Mouse (Mus musculus) limb, embryonic 10.5 days (tissue): ENCODE data around the gene Iqck. TPM values are rescaled to one million over a fixed set of nuclear protein-coding genes. Genes with fewer than 3 reads are reported as not detected.

Source experiments
- DNase-seq: peaks from one replicate; pipeline ENCODE4 v3.0.0-alpha.2; 2017; ENCODE audit warnings: low spot score
- H3K27ac ChIP-seq: fragments of 300-500 bp; sonication (generic); 2 replicates; pipeline ENCODE4 v1.5.1; 2016; ENCODE audit warnings: mild to moderate bottlenecking
- H3K27me3 ChIP-seq: fragments of 300-500 bp; sonication (generic); 2 replicates; pipeline ENCODE4 v1.6.1; 2016; ENCODE audit warnings: low read depth, mild to moderate bottlenecking; ENCODE audit not compliant: poor library complexity, severe bottlenecking
- H3K36me3 ChIP-seq: fragments of 300-500 bp; sonication (generic); 2 replicates; pipeline ENCODE4 v1.6.1; 2016; ENCODE audit warnings: mild to moderate bottlenecking, moderate library complexity
- H3K4me1 ChIP-seq: fragments of 300-500 bp; sonication (generic); 2 replicates; pipeline ENCODE4 v1.6.1; 2016
- H3K4me3 ChIP-seq: fragments of 300-500 bp; sonication (generic); 2 replicates; pipeline ENCODE4 v1.5.1; 2016; ENCODE audit warnings: mild to moderate bottlenecking, moderate library complexity
- H3K9me3 ChIP-seq: fragments of 300-500 bp; sonication (generic); replicated peaks from 2 replicates; pipeline ENCODE4 v1.6.1; 2016; ENCODE audit warnings: mild to moderate bottlenecking
- WGBS: fragments of 180-500 bp; shearing (Covaris S2); methylation state at CpG from one replicate; pipeline ENCODE4 v1.1.7; 2016; 5-methylcytosine and 5-hydroxymethylcytosine counted together
- polyA plus RNA-seq: library from polyadenylated mRNA; unstranded; fragments of >200 nt; fragmentation: Nextera tagmentation; extraction: Ambion mirVana; gene quantifications from 2 replicates; pipeline ENCODE4 v1.2.1, GENCODE M21; 2016

Gene Iqck
- polyA plus RNA-seq, 1 experiment from 2014 or later: 1.8 TPM

DNA sequence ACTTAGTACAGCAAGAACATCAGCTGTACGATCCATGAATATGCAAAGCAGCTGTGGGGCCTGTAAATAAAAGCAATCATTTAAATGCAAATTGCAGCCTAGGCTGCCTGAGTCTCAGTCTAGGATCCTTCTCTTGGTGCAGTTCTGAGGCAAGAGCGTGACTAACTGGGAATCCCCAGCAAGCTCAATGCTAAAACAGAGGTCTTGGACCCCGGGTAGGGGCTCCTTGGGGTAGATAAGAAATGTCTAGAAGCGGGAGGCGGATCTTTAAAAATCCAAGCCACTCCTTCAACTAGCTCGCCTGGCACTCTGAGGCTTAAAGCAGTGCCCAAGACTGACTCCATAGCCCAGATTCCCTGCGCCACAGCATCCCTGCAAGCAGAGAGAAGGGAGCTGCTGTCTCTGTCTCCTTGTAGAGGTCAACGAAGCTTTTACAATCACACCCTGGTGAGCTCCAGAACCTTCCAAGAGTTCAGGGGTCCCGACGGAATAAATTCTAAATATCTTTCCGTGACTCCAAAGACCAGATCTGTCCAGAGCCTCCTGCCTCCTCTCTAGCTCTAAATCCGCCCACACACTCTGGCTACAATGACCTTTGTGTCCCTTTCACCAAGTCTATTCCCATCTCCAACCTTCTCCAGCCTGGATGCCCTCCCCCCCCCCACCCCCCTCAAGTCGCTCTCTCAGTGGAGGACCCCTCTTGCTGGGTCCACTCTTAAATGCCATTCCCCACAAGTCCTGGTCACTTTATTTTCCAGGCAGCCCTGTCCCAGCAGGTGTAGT is 137.3 kb downstream of the Iqck start:
- H3K27ac ChIP-seq: no peak overlapping the region
- 41% methylated on average over 13 of the region's 13 CpGs for WGBS
- H3K9me3 ChIP-seq: no peaks in the 10 kb centered on the region
- H3K4me1 ChIP-seq: peaks cover 43% of the 10 kb centered on the region
- DNase-seq: no peak
- peak overlapping the region; percentile 69 for H3K4me3 ChIP-seq
- no peaks in the 10 kb centered on the region for H3K36me3 ChIP-seq
- H3K27me3 ChIP-seq: peaks cover 5% of the 10 kb centered on the region; the same call in 1 of the 2 replicates

DNA sequence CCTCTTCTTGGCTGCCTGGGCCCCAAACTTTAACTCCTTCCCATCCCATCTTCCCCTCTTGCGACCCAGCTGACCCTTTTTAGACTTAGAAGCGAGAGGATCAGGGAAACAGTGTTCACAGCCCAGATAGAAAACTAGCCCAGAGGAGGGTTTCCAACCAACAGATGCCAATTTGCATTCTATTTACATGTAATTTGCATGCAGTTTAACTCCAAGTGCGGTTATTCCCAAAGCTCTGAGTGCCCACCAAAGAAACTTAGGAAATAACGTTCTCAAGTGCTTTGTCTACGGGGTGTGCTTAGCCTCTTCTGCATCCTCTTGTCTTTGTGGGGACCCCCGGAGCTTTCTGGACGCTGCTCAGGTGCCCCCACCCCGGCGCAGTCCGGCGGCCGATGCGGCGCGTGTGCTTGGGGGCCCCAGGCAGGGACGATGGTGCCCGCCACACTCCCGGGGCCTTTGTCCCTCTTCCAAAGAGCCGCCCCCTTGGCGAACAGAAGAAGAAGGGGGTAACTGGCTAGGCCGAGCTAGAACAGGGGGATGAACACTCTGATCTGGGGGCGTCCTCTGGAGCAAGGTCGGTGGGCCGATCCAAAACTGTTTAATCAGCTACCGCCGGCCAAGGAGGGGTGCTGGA is 138.2 kb downstream of the Iqck start:
- under 1% methylated on average over 26 of the region's 26 CpGs for WGBS
- peaks cover 40% of the 10 kb centered on the region for H3K4me1 ChIP-seq
- peak overlapping the region; percentile 86 for H3K27ac ChIP-seq
- H3K36me3 ChIP-seq: no peaks in the 10 kb centered on the region
- H3K9me3 ChIP-seq: no peaks in the 10 kb centered on the region
- H3K4me3 ChIP-seq: peak overlapping the region; percentile 69
- H3K27me3 ChIP-seq: peaks cover 5% of the 10 kb centered on the region; the same call in 1 of the 2 replicates
- peak; percentile 59 for DNase-seq

DNA sequence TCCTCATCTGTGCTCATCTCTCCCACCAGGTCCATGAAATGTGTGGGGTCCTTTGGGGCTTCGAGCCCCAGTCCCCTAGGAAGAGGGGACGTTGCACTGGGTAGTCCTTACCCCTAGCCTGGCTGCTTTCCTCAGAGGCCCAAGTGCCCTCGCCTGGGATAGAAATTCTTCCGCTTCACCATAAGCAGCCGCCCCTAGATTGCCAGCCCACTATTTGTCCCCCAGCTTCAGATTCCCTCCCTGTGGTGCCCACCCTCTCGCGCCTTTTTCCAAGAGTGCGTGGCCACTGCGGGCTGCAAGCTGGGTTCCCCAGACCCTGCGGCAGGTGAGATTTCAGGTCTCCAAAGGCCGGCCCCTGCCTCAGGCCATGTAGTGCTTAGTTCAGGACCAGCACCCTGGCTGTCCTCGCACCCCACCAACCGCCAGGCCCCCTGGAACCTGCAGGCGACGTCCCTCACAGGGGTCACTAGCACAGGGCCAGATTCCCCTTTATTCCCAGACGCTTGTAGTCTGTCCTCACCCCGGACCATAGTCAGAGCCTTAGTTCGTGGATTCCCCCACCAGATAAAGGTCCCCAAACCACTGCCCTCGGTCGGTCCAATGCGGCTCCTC is 138.8 kb downstream of the Iqck start:
- peaks cover 40% of the 10 kb centered on the region for H3K4me1 ChIP-seq
- no peaks in the 10 kb centered on the region for H3K9me3 ChIP-seq
- peaks cover 5% of the 10 kb centered on the region; the same call in 1 of the 2 replicates for H3K27me3 ChIP-seq
- H3K4me3 ChIP-seq: peak overlapping the region; percentile 69
- under 1% methylated on average over 21 of the region's 21 CpGs for WGBS
- no peaks in the 10 kb centered on the region for H3K36me3 ChIP-seq
- peak; percentile 68 for DNase-seq
- peak overlapping the region; percentile 86 for H3K27ac ChIP-seq

DNA sequence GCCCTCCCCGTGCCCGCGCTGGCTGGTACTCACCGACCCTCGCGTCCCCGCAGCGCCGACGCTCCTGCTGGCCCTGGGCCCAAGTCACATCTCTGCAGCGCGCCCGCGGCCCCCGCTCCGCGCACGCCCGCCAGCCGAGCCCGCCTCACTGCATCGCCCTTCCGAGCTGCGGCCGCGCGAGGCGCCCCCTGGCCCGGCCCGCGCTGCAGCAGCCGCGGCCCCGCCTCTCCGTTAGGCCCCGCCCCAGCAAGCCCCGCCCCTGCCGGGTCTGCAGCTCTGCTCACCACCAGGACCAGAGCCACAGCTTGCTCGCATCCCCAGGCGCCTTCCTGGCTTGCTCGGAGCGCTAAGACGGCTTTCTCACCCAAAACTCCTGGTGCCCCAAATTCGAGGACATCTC is 139.5 kb downstream of the Iqck start, which contains the start of gene Gprc5b:
Gene Gprc5b, minus strand, starts transcription at position 205 of the 400 bp plus-strand sequence.
- H3K4me1 ChIP-seq: peaks cover 40% of the 10 kb centered on the region
- peaks cover 5% of the 10 kb centered on the region; the same call in 1 of the 2 replicates for H3K27me3 ChIP-seq
- H3K9me3 ChIP-seq: no peaks in the 10 kb centered on the region
- H3K27ac ChIP-seq: peak within 1 kb of the TSS; percentile 86
- H3K36me3 ChIP-seq: no peaks in the 10 kb centered on the region
- H3K4me3 ChIP-seq: peak within 1 kb of the TSS; percentile 69
- under 1% methylated on average over 44 of the region's 44 CpGs for WGBS
- DNase-seq: peak; percentile 91

DNA sequence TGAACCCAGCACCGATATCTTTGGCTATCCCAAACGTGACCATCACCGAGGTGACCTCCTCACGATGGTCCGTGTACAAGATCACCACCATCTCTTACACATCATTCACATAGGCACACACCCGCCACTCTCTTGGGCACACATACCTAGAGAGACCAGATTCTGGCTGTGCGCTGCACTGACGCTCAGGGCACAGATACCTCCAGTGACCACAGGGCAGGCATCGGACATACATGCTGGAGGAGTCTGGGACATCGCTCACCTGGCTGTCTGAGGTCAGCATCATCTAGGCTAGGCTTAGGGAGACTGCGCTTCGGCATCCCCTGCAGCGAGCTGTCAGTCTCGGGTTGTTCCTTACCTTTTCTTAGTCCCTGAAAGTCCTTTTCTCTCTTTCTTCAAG is 140.1 kb downstream of the Iqck start:
- H3K27ac ChIP-seq: no peak overlapping the region
- H3K4me1 ChIP-seq: peaks cover 40% of the 10 kb centered on the region
- peak; percentile 43 for DNase-seq
- no peaks in the 10 kb centered on the region for H3K9me3 ChIP-seq
- H3K27me3 ChIP-seq: peaks cover 5% of the 10 kb centered on the region; the same call in 1 of the 2 replicates
- peak overlapping the region; percentile 69 for H3K4me3 ChIP-seq
- H3K36me3 ChIP-seq: no peaks in the 10 kb centered on the region
- whole genome bisulfite sequencing: 12% methylated on average over 14 of the region's 14 CpGs

DNA sequence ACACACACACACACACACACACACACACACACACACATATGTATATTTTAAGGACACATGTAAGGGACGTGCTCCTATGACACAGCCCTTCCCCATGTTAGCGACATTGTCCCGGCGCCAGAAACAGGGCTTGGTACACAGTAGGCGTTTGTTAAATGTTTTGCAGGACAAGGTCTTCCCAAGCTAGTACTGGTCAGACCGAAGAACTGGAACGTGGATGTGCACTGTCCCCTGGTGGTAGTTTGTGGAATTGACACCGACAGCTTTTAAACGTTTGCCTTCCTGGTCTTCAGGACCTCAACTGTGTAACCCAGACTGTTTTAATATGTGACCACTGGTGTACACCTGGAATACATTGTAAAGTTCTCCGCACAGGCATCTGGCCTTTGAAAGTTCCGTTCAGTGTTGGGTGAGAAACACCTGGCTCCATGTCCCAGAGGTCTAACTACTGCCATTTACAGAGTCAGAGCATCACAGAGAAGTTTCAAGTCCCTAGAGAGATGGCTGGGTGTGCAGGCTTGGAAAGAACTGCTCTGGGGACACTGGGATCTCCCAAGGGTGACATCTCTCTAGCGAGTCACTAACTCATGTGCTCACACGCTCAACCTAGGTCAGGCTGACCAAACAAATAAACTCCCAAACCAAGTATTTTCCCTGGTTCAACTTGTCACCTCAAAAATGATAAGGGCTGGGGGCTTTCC is 140.7 kb downstream of the Iqck start:
- Histone ChIP-seq H3K36me3 (no peaks in the 10 kb centered on the region), H3K9me3 (no peaks in the 10 kb centered on the region), H3K27me3 (peaks cover 5% of the 10 kb centered on the region; the same call in 1 of the 2 replicates), H3K4me1 (peaks cover 40% of the 10 kb centered on the region), H3K27ac (no peak overlapping the region), H3K4me3 (no peak overlapping the region)
- peak; percentile 84 for DNase-seq
- 10% methylated on average over 13 of the region's 13 CpGs for WGBS

DNA sequence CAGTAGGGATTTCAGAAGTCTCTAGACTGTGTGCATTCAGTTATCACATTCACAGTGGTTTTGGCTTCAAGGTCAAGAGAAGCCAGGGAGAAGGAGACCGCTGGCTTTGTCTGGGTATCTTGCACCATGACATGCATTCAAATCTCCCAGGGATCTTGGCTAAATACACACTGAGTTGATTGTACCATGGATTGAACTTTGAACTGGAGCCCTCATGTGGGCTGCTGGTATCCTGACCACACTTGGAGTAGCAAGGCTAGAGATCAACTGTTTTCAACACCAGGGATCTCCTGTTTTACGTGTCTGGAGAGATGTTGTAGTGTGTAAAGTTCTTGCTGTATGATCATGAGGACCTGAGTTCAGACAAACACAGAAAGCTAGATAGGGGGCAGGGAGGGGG is 144.3 kb downstream of the Iqck start:
- H3K4me3 ChIP-seq: no peak overlapping the region
- WGBS: 87% methylated on average over 2 of the region's 2 CpGs
- no peaks in the 10 kb centered on the region for H3K9me3 ChIP-seq
- no peaks in the 10 kb centered on the region for H3K27me3 ChIP-seq
- H3K36me3 ChIP-seq: no peaks in the 10 kb centered on the region
- H3K4me1 ChIP-seq: peaks cover 9% of the 10 kb centered on the region
- DNase-seq: no peak
- no peak overlapping the region for H3K27ac ChIP-seq

DNA sequence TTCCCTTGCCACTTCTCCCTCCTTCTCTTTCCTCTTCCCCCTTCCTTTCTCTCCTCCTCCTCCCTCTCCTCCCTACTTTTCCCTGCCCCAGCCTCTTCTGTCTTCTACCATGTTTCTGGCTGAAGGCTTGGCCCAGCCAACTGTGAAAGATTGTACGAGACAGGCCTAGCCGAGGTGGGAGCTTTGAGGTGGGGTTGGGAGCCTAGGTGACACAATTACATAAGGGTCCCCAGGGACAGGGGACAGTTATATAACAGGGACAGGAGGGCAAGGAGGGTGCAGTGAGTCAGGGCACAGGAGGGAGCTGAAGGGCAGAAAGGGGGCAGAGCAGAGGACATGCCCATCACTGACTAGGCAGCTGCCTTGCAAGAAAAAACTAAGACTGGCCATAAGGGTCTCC is 146.4 kb downstream of the Iqck start:
- Histone ChIP-seq H3K27me3 (no peaks in the 10 kb centered on the region), H3K27ac (no peak overlapping the region), H3K9me3 (no peaks in the 10 kb centered on the region), H3K36me3 (no peaks in the 10 kb centered on the region), H3K4me1 (no peaks in the 10 kb centered on the region), H3K4me3 (no peak overlapping the region)
- WGBS: 78% methylated on average over 2 of the region's 2 CpGs
- no peak for DNase-seq

DNA sequence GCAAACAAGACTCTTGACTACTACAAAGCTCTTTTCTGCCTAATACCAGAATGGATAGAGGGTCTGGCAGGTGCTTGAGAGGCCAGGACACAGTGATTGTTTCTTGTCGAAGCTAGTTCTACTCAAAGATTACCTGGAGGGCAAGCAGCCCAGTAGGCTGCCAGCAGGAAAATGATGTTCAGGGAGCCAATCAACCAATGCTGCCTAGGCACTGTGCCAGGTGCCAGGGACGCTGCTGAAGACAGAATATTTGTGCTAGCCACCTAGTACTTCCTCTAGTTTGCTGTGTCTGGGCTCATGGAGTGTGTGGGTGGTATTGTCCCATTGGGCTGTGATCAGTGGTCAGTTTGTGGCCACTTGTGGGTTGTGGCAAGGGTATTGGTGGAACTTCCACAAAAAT is 146.9 kb downstream of the Iqck start:
- H3K9me3 ChIP-seq: no peaks in the 10 kb centered on the region
- H3K36me3 ChIP-seq: no peaks in the 10 kb centered on the region
- 71% methylated on average over 2 of the region's 2 CpGs for whole genome bisulfite sequencing
- no peaks in the 10 kb centered on the region for H3K27me3 ChIP-seq
- no peak for DNase-seq
- no peaks in the 10 kb centered on the region for H3K4me1 ChIP-seq
- no peak overlapping the region for H3K27ac ChIP-seq
- no peak overlapping the region for H3K4me3 ChIP-seq

DNA sequence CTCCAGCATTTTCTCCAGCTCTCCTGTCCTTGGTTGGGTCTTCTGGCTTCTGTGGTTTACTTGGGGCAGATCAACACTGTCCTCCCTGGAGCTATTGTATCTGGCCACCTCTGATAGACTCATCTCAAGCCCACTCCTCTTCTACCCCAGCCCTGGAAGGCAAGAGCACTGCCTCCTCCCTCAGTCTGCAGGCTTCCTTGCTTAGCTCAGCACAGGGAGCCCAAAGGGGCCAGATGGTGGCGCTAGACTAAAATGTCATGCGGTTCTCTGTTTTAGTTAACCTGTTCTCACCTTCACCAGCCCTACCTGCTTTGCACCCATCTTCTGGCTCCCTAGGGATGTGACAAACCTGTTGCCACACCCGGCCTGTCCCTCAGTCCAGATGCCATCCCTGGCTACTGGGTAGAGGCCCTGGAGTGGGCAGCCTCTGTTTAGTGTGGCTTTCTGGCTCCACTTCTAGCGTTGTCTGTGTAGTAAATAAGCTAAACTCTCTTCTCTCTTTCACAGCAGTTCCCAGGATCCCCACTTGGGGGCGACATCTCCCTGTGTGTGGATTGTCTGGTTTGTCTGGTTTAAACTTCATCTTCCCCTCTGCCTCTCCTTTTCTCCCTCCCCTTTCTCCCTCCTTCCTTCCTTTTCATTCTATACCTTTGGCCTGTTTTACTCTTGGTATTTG is 155.4 kb downstream of the Iqck start:
- Histone ChIP-seq H3K27me3 (no peaks in the 10 kb centered on the region), H3K36me3 (no peaks in the 10 kb centered on the region), H3K9me3 (no peaks in the 10 kb centered on the region), H3K27ac (no peak overlapping the region), H3K4me3 (no peak overlapping the region), H3K4me1 (no peaks in the 10 kb centered on the region)
- WGBS: 22% methylated on average over 5 of the region's 5 CpGs
- DNase-seq: peak; percentile 78

DNA sequence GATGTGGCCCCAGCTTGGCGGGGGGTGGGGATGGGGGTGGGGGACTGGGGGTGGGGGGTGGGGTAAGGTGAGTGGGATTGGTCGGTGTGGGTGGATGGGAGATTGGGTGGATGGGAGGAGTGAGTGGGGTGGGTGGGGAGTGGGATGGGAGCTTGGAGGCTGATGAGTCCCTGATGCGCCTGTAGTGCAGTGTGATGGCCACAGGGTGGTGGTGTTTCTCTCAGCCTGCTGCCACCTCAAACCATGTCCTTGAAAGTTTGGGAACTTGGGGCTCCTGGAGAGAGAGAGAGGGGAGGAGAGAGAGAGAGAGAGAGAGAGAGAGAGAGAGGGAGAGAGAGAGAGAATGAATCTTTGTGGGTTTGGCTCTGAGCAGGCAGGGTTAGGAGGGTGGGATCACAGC is 160.2 kb downstream of the Iqck start:
- Histone ChIP-seq H3K9me3 (no peaks in the 10 kb centered on the region), H3K4me1 (no peaks in the 10 kb centered on the region), H3K27me3 (no peaks in the 10 kb centered on the region), H3K36me3 (no peaks in the 10 kb centered on the region), H3K4me3 (no peak overlapping the region), H3K27ac (no peak overlapping the region)
- 9% methylated on average over 3 of the region's 3 CpGs for whole genome bisulfite sequencing
- peak; percentile 55 for DNase-seq

DNA sequence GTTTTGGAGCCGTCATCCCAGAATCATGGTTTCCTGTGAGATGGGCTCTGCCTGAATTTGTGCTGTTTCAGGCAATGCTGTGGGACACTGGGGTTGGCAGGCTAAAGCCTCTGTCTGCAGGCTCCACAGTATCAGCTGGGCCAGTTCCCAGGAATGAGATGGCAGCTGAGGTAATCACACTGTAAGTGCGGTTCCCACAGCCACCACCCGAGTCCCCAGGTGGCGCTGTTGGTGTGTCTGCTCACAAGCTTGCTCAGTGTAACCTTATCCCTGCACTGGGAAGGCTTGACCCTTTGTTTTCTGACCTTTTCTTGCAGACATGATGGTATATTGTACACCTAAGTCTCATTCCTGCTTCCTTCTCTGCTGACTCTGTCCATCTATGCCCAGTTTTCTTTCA is 164.0 kb downstream of the Iqck start:
- no peak overlapping the region for H3K4me3 ChIP-seq
- H3K27me3 ChIP-seq: no peaks in the 10 kb centered on the region
- H3K36me3 ChIP-seq: no peaks in the 10 kb centered on the region
- H3K4me1 ChIP-seq: peaks cover 6% of the 10 kb centered on the region; the same call in 1 of the 2 replicates
- H3K27ac ChIP-seq: no peak overlapping the region
- no peaks in the 10 kb centered on the region for H3K9me3 ChIP-seq
- 16% methylated on average over 4 of the region's 4 CpGs for WGBS
- peak; percentile 78 for DNase-seq
